Mouse (Mus musculus) myocyte (in vitro differentiated cells): ENCODE measurements around the gene Olfr316. TPM values are rescaled to one million over a fixed set of nuclear protein-coding genes. Genes with fewer than 3 reads are reported as not detected.
"Not testable (repeated sequence)": the region's sequence is repeated elsewhere in the genome, so short reads cannot be mapped to it uniquely, and the experiment has no call there.

Experiments
- H3K27me3 ChIP-seq: one replicate; pipeline ENCODE4 v1.6.1; 2011; ENCODE audit not compliant: control insufficient read depth, insufficient read depth, insufficient read length
- H3K36me3 ChIP-seq: one replicate; pipeline ENCODE4 v1.6.1; 2011; ENCODE audit not compliant: control insufficient read depth, insufficient read depth
- H3K4me2 ChIP-seq: one replicate; pipeline ENCODE4 v1.6.1; 2011; ENCODE audit warnings: low read depth, control low read depth
- H3K4me3 ChIP-seq: one replicate; pipeline ENCODE4 v1.5.1; 2011; ENCODE audit warnings: mild to moderate bottlenecking, control low read depth, moderate library complexity
- H3K79me2 ChIP-seq: one replicate; pipeline ENCODE4 v1.6.1; 2011; ENCODE audit not compliant: control insufficient read depth, insufficient read depth
- H3ac ChIP-seq: one replicate; pipeline ENCODE4 v1.6.1; 2011; ENCODE audit not compliant: control insufficient read depth, insufficient read length
- CEBPB ChIP-seq: IDR thresholded peaks from 2 replicates; pipeline ENCODE4 v1.6.1; 2011; ENCODE audit warnings: mild to moderate bottlenecking, moderate library complexity; ENCODE audit not compliant: poor library complexity, insufficient read depth, severe bottlenecking
- E2F4 ChIP-seq: IDR thresholded peaks from one replicate; pipeline ENCODE4 v1.6.1; 2011; ENCODE audit warnings: mild to moderate bottlenecking, control low read depth, moderate library complexity; ENCODE audit not compliant: insufficient read depth
- MAX ChIP-seq: IDR thresholded peaks from one replicate; pipeline ENCODE4 v1.6.1; 2011; ENCODE audit warnings: low read depth, mild to moderate bottlenecking, control low read depth
- MYOD1 ChIP-seq, 3 experiments: IDR thresholded peaks; one replicate each; pipeline ENCODE4 v1.6.1; 2011; ENCODE audit warnings: control low read depth in 2 of 3, low read depth in 2 of 3, mild to moderate bottlenecking in 2 of 3, moderate library complexity in 1 of 3; ENCODE audit not compliant: insufficient read length in 2 of 3, control insufficient read depth in 1 of 3
- MYOG ChIP-seq, 3 experiments: IDR thresholded peaks; one replicate each; pipeline ENCODE4 v1.6.1; 2011; ENCODE audit warnings: control low read depth in 2 of 3, low read depth in 2 of 3, mild to moderate bottlenecking in 2 of 3; ENCODE audit not compliant: insufficient read length in 2 of 3, control insufficient read depth in 1 of 3, insufficient read depth in 1 of 3
- POLR2A ChIP-seq: IDR thresholded peaks from one replicate; pipeline ENCODE4 v1.6.1; 2011; ENCODE audit warnings: low read depth, mild to moderate bottlenecking, control low read depth, moderate library complexity; ENCODE audit not compliant: insufficient read length
- POLR2AphosphoS2 ChIP-seq: IDR thresholded peaks from one replicate; pipeline ENCODE4 v1.6.1; 2011; ENCODE audit warnings: low read depth, control low read depth; ENCODE audit not compliant: insufficient read length
- REST ChIP-seq: IDR thresholded peaks from one replicate; pipeline ENCODE4 v1.6.1; 2011; ENCODE audit warnings: mild to moderate bottlenecking, control low read depth, moderate library complexity; ENCODE audit not compliant: insufficient read depth, insufficient read length
- SRF ChIP-seq: IDR thresholded peaks from one replicate; pipeline ENCODE4 v1.6.1; 2011; ENCODE audit warnings: low read depth; ENCODE audit not compliant: control insufficient read depth, insufficient read length
- TCF12 ChIP-seq: IDR thresholded peaks from one replicate; pipeline ENCODE4 v1.6.1; 2011; ENCODE audit warnings: mild to moderate bottlenecking, control low read depth; ENCODE audit not compliant: poor library complexity, insufficient read depth, severe bottlenecking
- TCF3 ChIP-seq: IDR thresholded peaks from one replicate; pipeline ENCODE4 v1.6.1; 2011; ENCODE audit warnings: low read depth, control low read depth; ENCODE audit not compliant: insufficient read length
- USF1 ChIP-seq: IDR thresholded peaks from one replicate; pipeline ENCODE4 v1.6.1; 2011; ENCODE audit warnings: low read depth, mild to moderate bottlenecking, control low read depth, moderate library complexity
- polyA plus RNA-seq: library from polyadenylated mRNA; unstranded; fragments of >200 nt; fragmentation: generic; extraction: Trizol; gene quantifications from one replicate; pipeline ENCODE4 v1.2.1, GENCODE M21; 2012; ENCODE audit warnings: missing spikeins

Olfr316 gene
- polyA plus RNA-seq, 1 experiment = not detected

DNA sequence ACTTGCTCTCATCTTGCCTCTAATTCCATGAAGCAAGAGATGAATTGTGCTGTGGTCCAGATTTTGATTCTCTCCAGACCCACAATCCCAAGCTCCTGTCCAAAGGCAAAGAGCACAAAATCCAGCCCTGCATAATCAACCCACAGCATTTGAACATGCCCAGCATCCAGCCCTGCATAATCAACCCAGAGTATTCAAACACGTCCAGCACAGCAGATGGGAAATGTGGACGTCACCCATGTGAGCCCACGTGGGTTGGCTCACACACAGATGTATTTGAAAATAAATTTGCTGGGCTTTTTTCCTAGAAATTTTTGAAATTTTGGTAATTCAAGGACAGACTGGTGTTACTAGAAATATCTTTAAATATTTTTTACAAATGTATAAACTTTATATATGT, 19.2 kb upstream of the Olfr316 start:
- TF ChIP-seq TCF3 = no peak
- TF ChIP-seq POLR2AphosphoS2 = no peak
- no peak for TF ChIP-seq CEBPB
- TF ChIP-seq SRF = no peak
- TF ChIP-seq E2F4 = no peak
- TF ChIP-seq MYOG (IDR thresholded peaks at IDR 0.05; ENCODE audit: control insufficient read depth in 1 of 3, insufficient read depth in 1 of 3, insufficient read length in 2 of 3, low read depth in 2 of 3) = no peak
- TF ChIP-seq MAX = no peak
- TF ChIP-seq POLR2A = no peak
- no peak for TF ChIP-seq REST
- TF ChIP-seq TCF12 = no peak
- TF ChIP-seq USF1 = no peak
- TF ChIP-seq MYOD1 (IDR thresholded peaks at IDR 0.05; ENCODE audit: control insufficient read depth in 1 of 3, insufficient read length in 2 of 3, low read depth in 2 of 3) = no peak
- no peak overlapping the region for H3K4me3 ChIP-seq
- no peaks in the 10 kb centered on the region for H3K79me2 ChIP-seq

DNA sequence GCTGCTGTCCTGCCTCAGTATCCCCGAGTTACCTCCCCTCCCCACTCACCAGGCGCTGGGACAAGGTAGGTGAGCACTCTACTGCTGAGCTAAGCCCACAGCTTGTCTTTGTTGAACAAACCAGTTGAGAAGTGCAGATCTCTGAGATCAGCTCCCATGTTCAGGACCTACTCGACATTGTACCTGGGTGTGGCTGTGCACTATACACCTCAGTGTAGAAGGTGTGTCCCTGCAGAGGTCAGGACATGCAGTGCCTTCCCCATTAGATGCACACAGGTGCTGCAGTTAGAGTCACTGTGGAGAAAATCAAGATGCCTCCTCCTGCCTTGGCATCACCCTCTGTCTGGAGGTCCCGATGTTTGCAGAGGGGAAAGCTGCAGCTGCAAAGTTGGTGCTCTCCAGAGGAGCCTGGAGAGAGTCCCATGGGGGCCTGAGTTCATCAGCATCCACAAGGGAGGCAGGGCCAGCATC, 13.7 kb upstream of the Olfr316 start, which contains the start of gene Olfr317:
TSS of gene Olfr317 (minus strand) at position 421 of the 471 bp plus-strand sequence.
- Histone ChIP-seq H3K36me3 (no peaks in the 10 kb centered on the region), H3ac (no peak within 1 kb of the TSS), H3K4me2 (no peak within 1 kb of the TSS), H3K79me2 (no peaks in the 10 kb centered on the region), H3K27me3 (no peaks in the 10 kb centered on the region), H3K4me3 (no peak within 1 kb of the TSS)
- TF ChIP-seq REST = no peak
- TF ChIP-seq USF1 = no peak
- no peak for TF ChIP-seq MYOD1 (IDR thresholded peaks at IDR 0.05; ENCODE audit: control insufficient read depth in 1 of 3, insufficient read length in 2 of 3, low read depth in 2 of 3)
- no peak for TF ChIP-seq SRF
- TF ChIP-seq E2F4 = no peak
- TF ChIP-seq CEBPB = no peak
- no peak for TF ChIP-seq TCF3
- TF ChIP-seq POLR2AphosphoS2 = no peak
- TF ChIP-seq MYOG (IDR thresholded peaks at IDR 0.05; ENCODE audit: control insufficient read depth in 1 of 3, insufficient read depth in 1 of 3, insufficient read length in 2 of 3, low read depth in 2 of 3) = no peak

More for the DNA sequence above, 19.2 kb upstream of the Olfr316 start:
- Histone ChIP-seq H3K36me3 (no peaks in the 10 kb centered on the region), H3K4me2 (no peak overlapping the region), H3K27me3 (no peaks in the 10 kb centered on the region), H3ac (no peak overlapping the region)

GRCm38 (mm10) chr11:58751096-58751495, 1.4 kb upstream of the Olfr316 start:
- H3K79me2 ChIP-seq, H3ac ChIP-seq, H3K27me3 ChIP-seq, H3K36me3 ChIP-seq, H3K4me2 ChIP-seq, H3K4me3 ChIP-seq: not testable (repeated sequence)

DNA sequence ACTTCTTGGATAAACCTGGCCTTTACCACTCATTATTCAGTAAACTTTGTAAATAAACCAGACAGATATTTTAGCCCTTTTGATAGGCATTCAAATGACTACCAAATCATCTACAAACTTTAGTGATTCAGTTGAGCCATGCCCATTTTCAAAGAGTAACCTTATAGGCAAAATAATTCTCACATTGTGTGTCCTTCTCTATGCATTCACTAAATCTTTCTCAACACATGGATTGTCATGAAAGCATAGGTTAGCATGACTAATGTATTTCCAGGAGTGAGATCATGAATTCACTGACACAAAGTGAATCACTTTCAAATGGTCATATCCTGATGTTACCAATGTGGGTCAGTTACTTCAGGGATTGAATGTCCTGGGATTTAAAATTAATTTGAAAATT, 20.4 kb downstream of the Olfr316 start, which contains the start of gene Olfr315:
TSS of gene Olfr315 (plus strand) at position 301 of the 400 bp plus-strand sequence.
- no peaks in the 10 kb centered on the region for H3K79me2 ChIP-seq
- no peak within 1 kb of the TSS for H3K4me2 ChIP-seq
- no peak within 1 kb of the TSS for H3ac ChIP-seq
- TF ChIP-seq REST (no peak), POLR2A (no peak), TCF3 (no peak), MYOD1 (IDR thresholded peaks at IDR 0.05; ENCODE audit: control insufficient read depth in 1 of 3, insufficient read length in 2 of 3, low read depth in 2 of 3) (no peak), E2F4 (no peak), TCF12 (no peak), CEBPB (no peak), USF1 (no peak), MYOG (IDR thresholded peaks at IDR 0.05; ENCODE audit: control insufficient read depth in 1 of 3, insufficient read depth in 1 of 3, insufficient read length in 2 of 3, low read depth in 2 of 3) (no peak), MAX (no peak), SRF (no peak), POLR2AphosphoS2 (no peak)
- H3K36me3 ChIP-seq = no peaks in the 10 kb centered on the region
- H3K27me3 ChIP-seq = no peaks in the 10 kb centered on the region
- no peak within 1 kb of the TSS for H3K4me3 ChIP-seq

- TF ChIP-seq TCF3 (no peak), TCF12 (no peak), MAX (no peak), MYOG (IDR thresholded peaks at IDR 0.05; ENCODE audit: control insufficient read depth in 1 of 3, insufficient read depth in 1 of 3, insufficient read length in 2 of 3, low read depth in 2 of 3) (no peak), REST (no peak), CEBPB (no peak), SRF (no peak)
- H3K4me3 ChIP-seq = no peak within 1 kb of the TSS
- H3ac ChIP-seq = no peak within 1 kb of the TSS
- H3K79me2 ChIP-seq = no peaks in the 10 kb centered on the region
- H3K27me3 ChIP-seq = no peaks in the 10 kb centered on the region
- H3K36me3 ChIP-seq = no peaks in the 10 kb centered on the region
- H3K4me2 ChIP-seq = no peak within 1 kb of the TSS
Observed at GRCm38 (mm10) chr11:58782480-58783089, 30.1 kb downstream of the Olfr316 start, which contains the start of gene Olfr314. TSS of gene Olfr314 (plus strand) at chr11:58782952.
